Mouse (Mus musculus): ENCODE measurements around the gene Apol8.

Apol8 gene

GRCm38 (mm10) chr15:77785807-77786206, 29.0 kb upstream of the Apol8 start:
- no peak for DNase-seq (ENCODE audit: low read depth, low spot score)

- no peak for DNase-seq (ENCODE audit: low read depth, low spot score)
These were observed 27.4 kb upstream of the Apol8 start for GRCm38 (mm10) chr15:77784039-77784824.

GRCm38 (mm10) chr15:77782449-77783014, 25.7 kb upstream of the Apol8 start:
- DNase-seq (ENCODE audit: low read depth, low spot score): peak; percentile 40

GRCm38 (mm10) chr15:77775186-77775963, 18.6 kb upstream of the Apol8 start:
- DNase-seq (ENCODE audit: low read depth, low spot score): peak; percentile 73

GRCm38 (mm10) chr15:77774303-77774702, 17.5 kb upstream of the Apol8 start:
- DNase-seq (ENCODE audit: low read depth, low spot score): no peak

- no peak for DNase-seq (ENCODE audit: low read depth, low spot score)
These were observed 16.5 kb upstream of the Apol8 start for GRCm38 (mm10) chr15:77773099-77773915.

GRCm38 (mm10) chr15:77770942-77771341, 14.1 kb upstream of the Apol8 start:
- DNase-seq (ENCODE audit: low read depth, low spot score): no peak

GRCm38 (mm10) chr15:77770341-77770740, 13.5 kb upstream of the Apol8 start:
- DNase-seq (ENCODE audit: low read depth, low spot score): no peak

- no peak for DNase-seq (ENCODE audit: low read depth, low spot score)
These were observed 10.2 kb upstream of the Apol8 start for GRCm38 (mm10) chr15:77766981-77767380.

GRCm38 (mm10) chr15:77765484-77766093, 8.8 kb upstream of the Apol8 start:
- no peak for DNase-seq (ENCODE audit: low read depth, low spot score)

- DNase-seq (ENCODE audit: low read depth, low spot score): no peak
These were observed 7.7 kb upstream of the Apol8 start for GRCm38 (mm10) chr15:77764391-77765006.

- no peak for DNase-seq (ENCODE audit: low read depth, low spot score)
These were observed 6.9 kb upstream of the Apol8 start for GRCm38 (mm10) chr15:77763702-77764101.

GRCm38 (mm10) chr15:77763050-77763449, 6.2 kb upstream of the Apol8 start:
- no peak for DNase-seq (ENCODE audit: low read depth, low spot score)

- DNase-seq (ENCODE audit: low read depth, low spot score): peak; percentile 48
These were observed 5.0 kb upstream of the Apol8 start for GRCm38 (mm10) chr15:77761561-77762380.

- DNase-seq (ENCODE audit: low read depth, low spot score): no peak
These were observed 4.3 kb upstream of the Apol8 start for GRCm38 (mm10) chr15:77761083-77761482.

- DNase-seq (ENCODE audit: low read depth, low spot score): no peak
These were observed 3.2 kb upstream of the Apol8 start for GRCm38 (mm10) chr15:77760037-77760436.

- peak; percentile 30 for DNase-seq (ENCODE audit: low read depth, low spot score)
These were observed 903 bp upstream of the Apol8 start for GRCm38 (mm10) chr15:77757586-77758226.

- no peak for DNase-seq (ENCODE audit: low read depth, low spot score)
These were observed 722 bp downstream of the Apol8 start for GRCm38 (mm10) chr15:77756081-77756480.

GRCm38 (mm10) chr15:77755132-77755531, 1.7 kb downstream of the Apol8 start:
- DNase-seq (ENCODE audit: low read depth, low spot score): no peak
